Mouse (Mus musculus) adrenal gland, postnatal 4 days (tissue): Measurements from ENCODE around the gene Ubxn7. TPM values are rescaled to one million over a fixed set of nuclear protein-coding genes. Genes with fewer than 3 reads are reported as not detected.

Source experiments
- DNase-seq, 2 experiments: peaks; one replicate each; pipeline ENCODE4 v3.0.0; 2021 to 2022; ENCODE audit warnings: low spot score in 2 of 2, mixed read lengths in 2 of 2
- total RNA-seq, 2 experiments: library from RNA; stranded (reverse); gene quantifications; 2 replicates each; pipeline ENCODE4 v1.2.3; 2021

Ubxn7 gene
- total RNA-seq, 2 experiments from 2014 or later = 79.1 to 88.6 TPM

GRCm38 (mm10) chr16:32371351-32371750 lies 39.3 kb downstream of the Ubxn7 start:
- DNase-seq = no peak

- DNase-seq = no peak
These were observed 47.5 kb downstream of the Ubxn7 start for GRCm38 (mm10) chr16:32379575-32379974.

GRCm38 (mm10) chr16:32382901-32383300 lies 50.8 kb downstream of the Ubxn7 start:
- DNase-seq = no peak

- DNase-seq = no peak
These were observed 52.8 kb downstream of the Ubxn7 start for GRCm38 (mm10) chr16:32384885-32385284.

GRCm38 (mm10) chr16:32386826-32387225 lies 54.8 kb downstream of the Ubxn7 start:
- DNase-seq = no peak

- no peak for DNase-seq
These were observed 57.0 kb downstream of the Ubxn7 start for GRCm38 (mm10) chr16:32389049-32389448.

GRCm38 (mm10) chr16:32389841-32390240 lies 57.8 kb downstream of the Ubxn7 start:
- no peak for DNase-seq

- DNase-seq = no peak
These were observed 58.8 kb downstream of the Ubxn7 start for GRCm38 (mm10) chr16:32390882-32391281.

- DNase-seq = no peak
These were observed 63.9 kb downstream of the Ubxn7 start for GRCm38 (mm10) chr16:32395679-32396540.

GRCm38 (mm10) chr16:32396541-32396835 lies 64.4 kb downstream of the Ubxn7 start:
- DNase-seq = no peak

- DNase-seq = no peak
These were observed 66.1 kb downstream of the Ubxn7 start for GRCm38 (mm10) chr16:32398206-32398605.

- no peak for DNase-seq
These were observed 68.2 kb downstream of the Ubxn7 start, which contains the start of gene Tm4sf19 for GRCm38 (mm10) chr16:32400267-32400666. TSS of gene Tm4sf19 (plus strand) at chr16:32400506.

- DNase-seq = no peak
These were observed 69.4 kb downstream of the Ubxn7 start for GRCm38 (mm10) chr16:32401335-32401965.

- DNase-seq = no peak
These were observed 70.8 kb downstream of the Ubxn7 start for GRCm38 (mm10) chr16:32402818-32403217.

GRCm38 (mm10) chr16:32405716-32406115 lies 73.7 kb downstream of the Ubxn7 start:
- no peak for DNase-seq

GRCm38 (mm10) chr16:32406671-32407070 lies 74.6 kb downstream of the Ubxn7 start:
- no peak for DNase-seq

GRCm38 (mm10) chr16:32407730-32408129 lies 75.7 kb downstream of the Ubxn7 start:
- no peak for DNase-seq

- DNase-seq = no peak
These were observed 85.4 kb downstream of the Ubxn7 start for GRCm38 (mm10) chr16:32417457-32417856.

- DNase-seq = peak; percentile 86 to 87
These were observed 87.7 kb downstream of the Ubxn7 start, which contains the start of gene Tctex1d2 for GRCm38 (mm10) chr16:32419517-32420483. TSS of gene Tctex1d2 (plus strand) at chr16:32419702.

- no peak for DNase-seq
These were observed 95.4 kb downstream of the Ubxn7 start for GRCm38 (mm10) chr16:32427506-32427905.

GRCm38 (mm10) chr16:32430474-32431046 lies 98.5 kb downstream of the Ubxn7 start, which contains the start of gene Pcyt1a:
TSS of gene Pcyt1a (plus strand) at chr16:32430921.
- DNase-seq = peak; percentile 68 to 82
